Mouse (Mus musculus) thymus, adult 2 months (tissue): Measurements from ENCODE around the gene Gm7534.
"Not testable (repeated sequence)": the region's sequence is repeated elsewhere in the genome, so short reads cannot be mapped to it uniquely, and the experiment has no call there.

Experiments
- CTCF ChIP-seq: fragments of 200-500 bp; IDR thresholded peaks from 2 replicates; pipeline ENCODE4 v1.5.1; 2012; ENCODE audit warnings: mild to moderate bottlenecking, control low read depth, low read length, moderate library complexity, borderline replicate concordance; ENCODE audit not compliant: control insufficient read depth, poor library complexity, insufficient read depth; ENCODE audit errors: extremely low read depth
- POLR2A ChIP-seq: fragments of 200-500 bp; IDR thresholded peaks from 2 replicates; pipeline ENCODE4 v1.6.1; 2012; ENCODE audit warnings: mild to moderate bottlenecking, low read length, control low read depth, moderate library complexity; ENCODE audit not compliant: control insufficient read depth, poor library complexity, insufficient read depth; ENCODE audit errors: extremely low read depth

- TF ChIP-seq POLR2A, CTCF: not testable (repeated sequence)
Observed at GRCm38 (mm10) chr4:134144297-134144696, 58.5 kb downstream of the Gm7534 start.
